Mouse (Mus musculus): ENCODE data around the gene Tpmt. TPM values are rescaled to one million over a fixed set of nuclear protein-coding genes. Genes with fewer than 3 reads are reported as not detected.

Tpmt gene
- polyA plus RNA-seq, 1 experiment from 2014 or later, result 37.4 TPM

DNA sequence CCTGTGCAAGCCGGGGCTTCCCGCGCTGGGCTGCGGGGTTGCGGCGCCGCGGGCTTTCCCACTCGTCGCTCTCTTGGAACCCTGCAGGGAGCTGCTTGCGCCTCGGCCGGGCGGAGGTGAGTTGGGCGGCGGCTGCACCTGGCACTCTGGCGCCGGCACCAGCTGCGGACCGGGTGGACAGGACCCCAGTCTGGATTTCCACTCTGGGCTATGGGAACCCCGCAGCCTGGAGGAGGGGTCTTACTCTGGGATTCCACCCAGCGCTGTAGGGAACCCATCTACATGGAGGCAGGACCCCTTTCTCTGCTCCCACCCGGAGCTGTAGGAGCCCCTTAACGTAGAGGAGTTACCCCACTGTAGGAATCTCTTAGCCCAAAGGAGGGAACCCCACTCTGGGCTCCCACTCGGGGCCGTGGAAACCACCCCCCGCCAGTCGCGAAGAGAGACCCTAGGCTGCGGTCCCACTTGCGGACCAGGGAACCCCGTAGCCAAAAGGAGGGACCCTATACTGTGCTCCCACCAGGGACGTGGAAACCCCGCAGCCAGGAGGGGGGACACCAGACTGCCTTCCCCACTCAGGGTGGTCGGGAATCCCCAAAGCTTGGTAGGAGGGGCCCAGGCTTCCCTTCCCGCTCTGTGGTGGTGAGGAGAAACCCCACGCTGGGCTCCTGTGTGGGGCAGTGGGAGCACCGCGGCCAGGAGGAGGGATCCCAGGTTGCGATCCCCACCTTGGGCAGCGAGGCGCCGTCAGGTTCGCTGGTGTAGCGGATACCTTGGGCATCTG lies 512 bp downstream of the Tpmt start:
- peaks cover 5% of the 10 kb centered on the region for H3K36me3 ChIP-seq (ENCODE audit: insufficient read depth, low read length)
- H3K9ac ChIP-seq (replicated peaks; ENCODE audit: low read length), result peak overlapping the region; percentile 74
- peak overlapping the region; percentile 83 for H3K4me2 ChIP-seq (replicated peaks; ENCODE audit: low read depth, low read length)
- peaks cover 14% of the 10 kb centered on the region for H3K4me1 ChIP-seq (ENCODE audit: insufficient read depth, low read length)
- WGBS, result 1% methylated on average over 45 of the region's 45 CpGs
- ATAC-seq (ENCODE audit: low FRiP score, low TSS enrichment), result peak; percentile 2
- peak overlapping the region; percentile 73 for H3K4me3 ChIP-seq (ENCODE audit: low read length)
- H3K27me3 ChIP-seq (ENCODE audit: insufficient read depth, low read length), result no peaks in the 10 kb centered on the region
- no peak overlapping the region for H3K27ac ChIP-seq (ENCODE audit: low read length)
- H3K9me3 ChIP-seq (ENCODE audit: low read length), result no peaks in the 10 kb centered on the region

DNA sequence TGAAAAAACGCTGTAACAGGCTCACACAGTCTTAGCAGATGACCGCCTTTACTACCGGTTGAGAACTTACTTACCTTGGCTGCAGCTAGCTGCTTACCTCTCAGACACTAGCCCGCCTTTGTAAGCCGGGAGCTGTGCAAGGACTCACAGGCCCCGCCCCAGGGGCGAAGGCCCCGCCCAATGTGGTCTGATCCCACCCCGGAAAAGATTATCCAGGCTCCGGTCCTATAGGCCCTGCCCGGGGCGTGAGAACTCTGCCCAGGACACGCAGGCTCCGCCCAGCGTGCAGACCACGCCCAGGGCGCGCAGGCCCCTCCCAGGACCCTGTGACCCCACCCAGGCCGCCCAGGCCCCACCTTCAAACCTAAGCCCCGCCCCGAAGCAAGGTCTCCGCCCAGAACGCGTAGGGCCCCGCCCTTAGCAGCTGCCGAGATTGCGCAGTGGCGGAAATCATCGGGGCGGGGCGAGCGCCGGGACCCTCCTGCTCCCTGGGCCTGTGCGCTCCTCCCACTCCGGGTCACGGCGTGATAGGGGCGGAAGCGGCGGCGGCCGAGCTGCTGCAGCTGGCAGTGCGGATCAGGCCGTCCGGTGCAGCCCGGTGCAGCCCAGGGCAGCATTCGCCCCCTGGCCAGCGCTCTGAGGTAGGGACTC lies 1.4 kb downstream of the Tpmt start, which contains the start of gene Kdm1b:
Gene Kdm1b, plus strand, starts transcription at position 470 of the 651 bp plus-strand sequence.
- WGBS, result under 1% methylated on average over 43 of the region's 48 CpGs
- no peaks in the 10 kb centered on the region for H3K27me3 ChIP-seq (ENCODE audit: insufficient read depth, low read length)
- peak; percentile 97 for ATAC-seq (ENCODE audit: low FRiP score, low TSS enrichment)

DNA sequence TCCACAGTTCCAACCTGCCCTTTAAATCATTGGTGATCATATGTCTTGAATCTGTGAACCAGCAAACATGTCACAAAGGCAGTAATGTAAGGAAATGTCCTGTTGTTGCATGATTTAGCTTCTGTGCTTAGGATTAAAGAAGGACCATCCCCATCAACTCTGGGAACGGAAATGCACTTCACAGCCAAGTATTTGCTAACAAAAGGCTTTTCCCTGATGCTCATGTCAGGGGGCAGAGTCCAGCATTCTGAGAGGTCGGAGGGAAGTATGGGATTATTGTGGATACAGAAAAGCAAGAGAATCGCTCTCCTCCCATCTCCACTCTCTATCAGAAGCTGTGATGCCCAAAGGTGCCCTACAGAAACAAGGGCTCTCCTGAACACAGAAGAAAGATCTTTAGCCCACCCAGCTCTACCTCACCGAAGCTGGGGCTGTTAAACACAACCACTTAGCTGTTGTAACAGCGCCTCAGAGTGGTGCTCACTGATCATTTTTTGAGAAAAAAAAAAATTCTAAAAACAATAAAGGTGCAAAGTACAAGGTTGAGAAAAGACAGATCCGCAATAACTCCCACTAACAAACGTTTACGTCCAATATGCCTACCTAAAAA lies 2.4 kb downstream of the Tpmt start:
- no peaks in the 10 kb centered on the region for H3K9me3 ChIP-seq (ENCODE audit: low read length)
- 48% methylated on average over 8 of the region's 8 CpGs for WGBS
- no peaks in the 10 kb centered on the region for H3K36me3 ChIP-seq (ENCODE audit: insufficient read depth, low read length)
- peak overlapping the region; percentile 70 for H3K9ac ChIP-seq (replicated peaks; ENCODE audit: low read length)
- H3K4me3 ChIP-seq (ENCODE audit: low read length), result peak overlapping the region; percentile 73
- H3K4me2 ChIP-seq (replicated peaks; ENCODE audit: low read depth, low read length), result peak overlapping the region; percentile 83
- H3K4me1 ChIP-seq (ENCODE audit: insufficient read depth, low read length), result peaks cover 14% of the 10 kb centered on the region
- H3K27ac ChIP-seq (ENCODE audit: low read length), result no peak overlapping the region
- ATAC-seq (ENCODE audit: low FRiP score, low TSS enrichment), result no peak
- H3K27me3 ChIP-seq (ENCODE audit: insufficient read depth, low read length), result no peaks in the 10 kb centered on the region

More for the DNA sequence above, 1.4 kb downstream of the Tpmt start, which contains the start of gene Kdm1b:
- no peaks in the 10 kb centered on the region for H3K9me3 ChIP-seq (ENCODE audit: low read length)
- peak within 1 kb of the TSS; percentile 83 for H3K4me2 ChIP-seq (replicated peaks; ENCODE audit: low read depth, low read length)
- peaks cover 14% of the 10 kb centered on the region for H3K4me1 ChIP-seq (ENCODE audit: insufficient read depth, low read length)
- H3K27ac ChIP-seq (ENCODE audit: low read length), result peak within 1 kb of the TSS; percentile 73
- H3K9ac ChIP-seq (replicated peaks; ENCODE audit: low read length), result peak within 1 kb of the TSS; percentile 74
- peak within 1 kb of the TSS; percentile 73 for H3K4me3 ChIP-seq (ENCODE audit: low read length)
- no peaks in the 10 kb centered on the region for H3K36me3 ChIP-seq (ENCODE audit: insufficient read depth, low read length)

DNA sequence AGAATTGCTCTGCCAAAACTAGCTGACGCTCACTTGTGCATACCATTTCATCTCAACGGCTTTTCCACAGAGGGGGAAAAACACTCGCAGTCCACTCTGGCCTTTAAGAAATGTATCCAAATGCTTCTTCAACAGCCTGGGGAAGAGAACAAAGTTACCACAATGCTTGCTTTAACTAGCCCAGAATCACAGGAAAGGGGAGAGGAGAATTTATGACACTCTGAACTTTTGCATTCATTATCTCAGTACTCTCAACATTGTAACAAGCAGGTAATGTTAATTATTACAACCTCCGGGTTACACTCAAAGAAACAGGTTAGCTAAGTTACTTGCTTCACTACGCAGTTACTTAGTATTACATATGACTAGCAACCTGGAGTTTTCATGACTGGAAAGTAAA lies 4.5 kb downstream of the Tpmt start:
- Histone ChIP-seq H3K9ac (replicated peaks; ENCODE audit: low read length) (no peak overlapping the region), H3K4me1 (ENCODE audit: insufficient read depth, low read length) (peaks cover 14% of the 10 kb centered on the region), H3K4me3 (ENCODE audit: low read length) (no peak overlapping the region), H3K9me3 (ENCODE audit: low read length) (no peaks in the 10 kb centered on the region), H3K36me3 (ENCODE audit: insufficient read depth, low read length) (no peaks in the 10 kb centered on the region), H3K4me2 (replicated peaks; ENCODE audit: low read depth, low read length) (no peak overlapping the region), H3K27ac (ENCODE audit: low read length) (peak overlapping the region; percentile 72), H3K27me3 (ENCODE audit: insufficient read depth, low read length) (no peaks in the 10 kb centered on the region)
- WGBS, result 75% methylated on average over 5 of the region's 5 CpGs
- ATAC-seq (ENCODE audit: low FRiP score, low TSS enrichment), result no peak

DNA sequence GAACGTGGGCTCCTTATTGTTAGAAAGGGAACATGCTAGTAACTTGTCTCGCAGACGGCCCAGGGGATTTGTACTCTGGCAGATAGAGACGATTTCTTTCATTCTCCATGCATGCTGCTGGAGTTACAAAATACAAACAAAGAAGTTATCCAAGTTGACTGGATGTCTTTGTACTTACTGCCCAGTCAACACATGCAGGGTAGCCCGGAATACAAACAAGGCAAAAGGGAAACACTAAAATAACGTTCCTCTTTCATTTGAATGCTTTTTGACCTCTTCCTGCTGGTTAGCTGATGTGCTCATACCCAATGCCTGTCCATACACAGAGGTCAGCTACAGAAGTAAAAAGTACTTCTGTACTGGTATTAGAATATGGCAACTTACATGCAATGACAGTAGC lies 6.6 kb downstream of the Tpmt start:
- Histone ChIP-seq H3K4me2 (replicated peaks; ENCODE audit: low read depth, low read length) (no peak overlapping the region), H3K4me1 (ENCODE audit: insufficient read depth, low read length) (peaks cover 6% of the 10 kb centered on the region), H3K27me3 (ENCODE audit: insufficient read depth, low read length) (no peaks in the 10 kb centered on the region), H3K4me3 (ENCODE audit: low read length) (no peak overlapping the region), H3K9ac (replicated peaks; ENCODE audit: low read length) (no peak overlapping the region), H3K27ac (ENCODE audit: low read length) (no peak overlapping the region), H3K36me3 (ENCODE audit: insufficient read depth, low read length) (no peaks in the 10 kb centered on the region), H3K9me3 (ENCODE audit: low read length) (no peaks in the 10 kb centered on the region)
- ATAC-seq (ENCODE audit: low FRiP score, low TSS enrichment), result no peak
- 85% methylated on average over 6 of the region's 6 CpGs for WGBS

DNA sequence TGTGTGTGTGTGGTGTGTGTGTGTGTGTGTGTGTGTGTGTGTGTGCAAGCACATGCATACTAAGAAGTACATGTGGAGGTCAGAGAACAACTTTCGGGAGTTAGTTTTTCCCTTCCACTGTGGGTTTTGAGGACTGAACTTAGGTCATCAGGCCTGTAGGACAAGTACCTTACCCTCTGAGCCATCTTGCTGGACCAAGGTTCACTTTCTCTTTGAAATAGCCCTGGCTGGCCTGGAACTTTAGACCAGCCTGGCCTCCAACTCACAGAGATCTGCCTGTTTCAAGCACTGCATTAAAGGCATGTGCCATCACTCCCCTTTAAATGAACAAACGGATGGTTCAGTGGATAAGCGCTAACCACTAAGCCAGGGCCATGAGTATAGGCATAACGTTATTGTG lies 10.9 kb downstream of the Tpmt start:
- H3K4me1 ChIP-seq (ENCODE audit: insufficient read depth, low read length), result no peaks in the 10 kb centered on the region
- ATAC-seq (ENCODE audit: low FRiP score, low TSS enrichment), result no peak

DNA sequence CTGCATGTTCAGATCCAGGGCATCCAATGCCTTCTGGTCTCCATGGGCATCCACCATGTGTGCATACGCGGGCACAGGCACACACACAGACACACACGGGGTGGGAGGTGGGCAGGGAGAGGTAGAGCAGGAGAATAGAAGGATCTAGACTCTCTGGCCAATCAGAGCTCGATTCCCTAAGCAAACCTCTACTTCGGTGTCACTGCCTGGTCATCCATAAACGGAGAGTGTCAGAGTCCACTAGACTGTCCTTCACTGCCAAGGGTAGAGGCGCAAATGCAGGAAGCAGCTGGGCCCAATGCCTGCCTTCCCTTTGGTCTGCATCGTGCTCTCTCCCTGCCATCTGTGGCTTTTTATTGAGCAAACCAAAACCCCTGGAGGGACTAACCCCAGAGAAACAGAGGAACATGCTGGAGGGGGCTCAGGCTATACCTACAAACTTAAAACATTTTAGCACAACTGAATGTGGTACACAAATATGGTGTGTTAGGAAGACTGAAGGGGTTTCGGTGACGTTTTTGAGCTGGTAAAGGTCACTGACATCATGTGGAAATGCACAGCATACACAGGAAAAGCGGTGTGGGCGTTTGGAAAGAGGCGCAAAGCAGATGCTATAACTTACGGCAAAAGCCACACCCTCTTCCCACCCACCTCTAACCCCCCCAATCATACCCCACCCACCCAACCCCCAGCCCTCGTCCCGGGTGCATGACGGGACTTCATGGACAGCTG lies 14.0 kb downstream of the Tpmt start:
- H3K27ac ChIP-seq (ENCODE audit: low read length), result no peak overlapping the region
- no peaks in the 10 kb centered on the region for H3K4me1 ChIP-seq (ENCODE audit: insufficient read depth, low read length)
- no peaks in the 10 kb centered on the region for H3K27me3 ChIP-seq (ENCODE audit: insufficient read depth, low read length)
- ATAC-seq (ENCODE audit: low FRiP score, low TSS enrichment), result peak; percentile 69; the same call in 1 of the 2 replicates
- WGBS, result 78% methylated on average over 17 of the region's 17 CpGs
- H3K9ac ChIP-seq (replicated peaks; ENCODE audit: low read length), result no peak overlapping the region
- H3K4me2 ChIP-seq (replicated peaks; ENCODE audit: low read depth, low read length), result no peak overlapping the region
- H3K4me3 ChIP-seq (ENCODE audit: low read length), result no peak overlapping the region
- no peaks in the 10 kb centered on the region for H3K36me3 ChIP-seq (ENCODE audit: insufficient read depth, low read length)
- H3K9me3 ChIP-seq (ENCODE audit: low read length), result no peaks in the 10 kb centered on the region

More for the DNA sequence above, 10.9 kb downstream of the Tpmt start:
- WGBS, result 92% methylated on average over 4 of the region's 4 CpGs
- Histone ChIP-seq H3K4me3 (ENCODE audit: low read length) (no peak overlapping the region), H3K27me3 (ENCODE audit: insufficient read depth, low read length) (no peaks in the 10 kb centered on the region), H3K36me3 (ENCODE audit: insufficient read depth, low read length) (no peaks in the 10 kb centered on the region), H3K27ac (ENCODE audit: low read length) (no peak overlapping the region), H3K4me2 (replicated peaks; ENCODE audit: low read depth, low read length) (no peak overlapping the region), H3K9me3 (ENCODE audit: low read length) (no peaks in the 10 kb centered on the region), H3K9ac (replicated peaks; ENCODE audit: low read length) (no peak overlapping the region)

DNA sequence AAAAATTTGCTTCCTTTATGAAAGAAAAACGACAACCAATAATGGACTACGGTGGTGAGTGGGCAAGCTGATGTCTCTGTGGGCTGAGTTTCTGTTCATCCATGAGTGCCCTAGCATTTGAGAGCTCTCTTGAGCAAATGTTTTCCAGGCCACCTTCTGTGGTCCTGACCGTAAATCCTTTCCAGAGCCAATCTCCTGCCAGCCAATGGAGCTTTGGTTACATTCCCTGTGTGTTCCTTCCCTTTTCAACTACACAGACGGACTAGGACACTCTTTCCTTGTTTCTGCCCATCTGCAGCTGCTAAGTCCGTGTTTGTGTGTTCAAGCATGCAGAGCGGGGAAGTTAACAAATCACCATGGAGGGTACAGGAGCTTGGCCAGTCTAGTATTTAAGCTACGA lies 23.7 kb downstream of the Tpmt start:
- 33% methylated on average over 7 of the region's 7 CpGs for WGBS

DNA sequence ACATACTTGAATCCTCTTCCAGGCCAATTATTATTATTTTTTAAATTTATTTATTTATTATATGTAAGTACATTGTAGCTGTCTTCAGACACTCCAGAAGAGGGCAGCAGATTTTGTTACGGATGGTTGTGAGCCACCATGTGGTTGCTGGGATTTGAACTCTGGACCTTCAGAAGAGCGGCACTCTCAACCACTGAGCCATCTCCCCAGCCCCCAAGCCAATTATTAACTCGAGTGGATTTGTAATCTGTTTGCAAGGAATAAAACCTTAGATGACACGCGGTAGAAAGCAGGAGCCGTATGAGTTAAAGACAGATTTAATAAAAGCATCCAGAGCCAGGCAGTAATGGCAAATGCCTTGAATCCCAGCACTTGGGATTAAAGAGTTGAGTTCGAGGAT lies 24.8 kb downstream of the Tpmt start:
- Histone ChIP-seq H3K36me3 (ENCODE audit: insufficient read depth, low read length) (no peaks in the 10 kb centered on the region), H3K27ac (ENCODE audit: low read length) (no peak overlapping the region), H3K9ac (replicated peaks; ENCODE audit: low read length) (no peak overlapping the region), H3K27me3 (ENCODE audit: insufficient read depth, low read length) (no peaks in the 10 kb centered on the region), H3K4me3 (ENCODE audit: low read length) (no peak overlapping the region), H3K4me1 (ENCODE audit: insufficient read depth, low read length) (peaks cover 11% of the 10 kb centered on the region; the same call in 1 of the 2 replicates), H3K4me2 (replicated peaks; ENCODE audit: low read depth, low read length) (no peak overlapping the region), H3K9me3 (ENCODE audit: low read length) (no peaks in the 10 kb centered on the region)
- ATAC-seq (ENCODE audit: low FRiP score, low TSS enrichment), result no peak
- WGBS, result 84% methylated on average over 7 of the region's 7 CpGs

More for the DNA sequence above, 23.7 kb downstream of the Tpmt start:
- H3K27me3 ChIP-seq (ENCODE audit: insufficient read depth, low read length), result no peaks in the 10 kb centered on the region
- no peaks in the 10 kb centered on the region for H3K9me3 ChIP-seq (ENCODE audit: low read length)
- ATAC-seq (ENCODE audit: low FRiP score, low TSS enrichment), result peak; percentile 73; the same call in 1 of the 2 replicates
- 0 out of 2 replicates have a peak overlapping the region, but pooled peaks have one; percentile 5 for H3K4me2 ChIP-seq (replicated peaks; ENCODE audit: low read depth, low read length)
- no peak overlapping the region for H3K4me3 ChIP-seq (ENCODE audit: low read length)
- no peak overlapping the region for H3K9ac ChIP-seq (replicated peaks; ENCODE audit: low read length)
- H3K27ac ChIP-seq (ENCODE audit: low read length), result peak overlapping the region; percentile 16; the same call in 1 of the 2 replicates
- peaks cover 5% of the 10 kb centered on the region; the same call in 1 of the 2 replicates for H3K4me1 ChIP-seq (ENCODE audit: insufficient read depth, low read length)
- H3K36me3 ChIP-seq (ENCODE audit: insufficient read depth, low read length), result no peaks in the 10 kb centered on the region

All from kidney, embryonic 16.5 days (tissue).